Mouse (Mus musculus) neural tube, postnatal 0 days (tissue): Measurements from ENCODE around the gene Pramef12. TPM values are rescaled to one million over a fixed set of nuclear protein-coding genes. Genes with fewer than 3 reads are reported as not detected.

ENCODE experiments used
- polyA plus RNA-seq: library from polyadenylated mRNA; unstranded; fragments of >200 nt; fragmentation: Nextera tagmentation; extraction: Ambion mirVana; gene quantifications from 2 replicates; pipeline ENCODE4 v1.2.1, GENCODE M21; 2015

Pramef12 gene
- polyA plus RNA-seq = not detected in 2 replicates

GRCm38 (mm10) chr4:144408290-144408689, at the start of gene Pramef12:
Pramef12 (minus strand) TSS chr4:144408464.

DNA sequence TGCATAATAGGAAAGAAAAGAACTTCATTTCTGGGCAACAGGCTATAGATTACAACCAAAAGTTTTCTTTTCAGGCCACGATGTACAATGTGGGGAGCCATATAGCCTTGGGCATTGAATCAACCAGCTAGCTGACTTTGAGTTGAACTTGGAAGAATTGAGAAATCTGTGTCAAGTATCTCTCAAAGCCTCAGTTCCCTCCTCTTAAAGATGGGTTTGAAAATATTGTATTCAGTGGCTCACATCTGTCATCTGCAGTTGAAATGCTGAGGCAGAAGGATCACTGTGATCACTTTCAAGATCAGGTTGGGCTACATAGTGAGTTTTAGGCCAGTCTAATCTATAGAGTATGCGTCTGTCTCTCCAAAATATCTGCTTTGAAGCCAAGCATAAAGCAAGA, 45.0 kb upstream of the Pramef12 start, which contains the start of gene Gm9944:
Gm9944 (minus strand) TSS at position 101 of the 400 bp plus-strand sequence.

DNA sequence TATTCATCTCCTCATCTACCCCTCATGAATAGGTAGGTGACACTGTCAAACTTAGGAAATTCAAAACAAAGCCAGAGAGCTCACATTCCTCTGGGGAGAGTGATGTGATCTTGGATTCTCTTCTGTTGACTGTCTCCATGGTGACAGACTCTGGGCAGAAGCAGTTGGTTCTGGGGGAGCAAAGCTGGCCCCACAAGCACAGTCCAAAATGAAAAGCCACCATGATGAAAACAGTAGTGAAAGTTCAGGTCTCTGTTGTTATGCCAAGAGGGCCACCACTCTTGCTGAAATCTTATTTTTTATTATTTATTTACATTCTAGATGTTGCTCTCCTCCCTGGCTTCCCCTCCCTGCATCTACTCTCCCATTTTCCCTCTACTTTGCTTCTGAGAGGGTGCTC, 30.4 kb upstream of the Pramef12 start, which contains the start of gene 1700012P22Rik:
1700012P22Rik (minus strand) TSS at position 101 of the 400 bp plus-strand sequence.

GRCm38 (mm10) chr4:144377911-144378310, 30.4 kb downstream of the Pramef12 start, which contains the start of gene Pramef20:
Pramef20 (minus strand) TSS chr4:144377933.

GRCm38 (mm10) chr4:144357642-144358041, 50.6 kb downstream of the Pramef12 start, which contains the start of gene Gm13119:
Gm13119 (plus strand) TSS chr4:144357942.

Other genes with a start within 250 kb of the Pramef12 start
- gene Oog3, start 245.8 kb downstream of the Pramef12 start, polyA plus RNA-seq = not detected in 2 replicates
- gene Oog2, start 217.7 kb downstream of the Pramef12 start, polyA plus RNA-seq = not detected in 2 replicates
- gene C87977, start 195.1 kb downstream of the Pramef12 start, polyA plus RNA-seq = not detected in 2 replicates
- gene Pramel5, start 128.0 kb downstream of the Pramef12 start, polyA plus RNA-seq = not detected in 2 replicates
- not detected in 2 replicates for gene Gm13128, start 78.2 kb downstream of the Pramef12 start, polyA plus RNA-seq
- not detected in 2 replicates for gene Gm13119, start 50.5 kb downstream of the Pramef12 start, polyA plus RNA-seq
- not detected in 2 replicates for gene Pramef20, start 30.5 kb downstream of the Pramef12 start, polyA plus RNA-seq
- gene 1700012P22Rik, start 30.3 kb upstream of the Pramef12 start, polyA plus RNA-seq = 0.26 and 0.56 TPM in 2 replicates
- gene Gm9944, start 44.9 kb upstream of the Pramef12 start, polyA plus RNA-seq = not detected in 2 replicates
- not detected in 2 replicates for gene Aadacl3, start 55.3 kb upstream of the Pramef12 start, polyA plus RNA-seq
- not detected in 2 replicates for gene 9430007A20Rik, start 111.4 kb upstream of the Pramef12 start, polyA plus RNA-seq
- gene Gm13124, start 156.7 kb upstream of the Pramef12 start, polyA plus RNA-seq = not detected in 2 replicates
- not detected in 2 replicates for gene Aadacl4, start 205.2 kb upstream of the Pramef12 start, polyA plus RNA-seq